Mouse (Mus musculus): ENCODE measurements at regions not wholly inside any gene's neighbourhood (a gene's known extent, or its start where the extent isn't known, plus 50 kb on each side); places are given as distances from the start of the nearest gene placed in this dataset.

DNA sequence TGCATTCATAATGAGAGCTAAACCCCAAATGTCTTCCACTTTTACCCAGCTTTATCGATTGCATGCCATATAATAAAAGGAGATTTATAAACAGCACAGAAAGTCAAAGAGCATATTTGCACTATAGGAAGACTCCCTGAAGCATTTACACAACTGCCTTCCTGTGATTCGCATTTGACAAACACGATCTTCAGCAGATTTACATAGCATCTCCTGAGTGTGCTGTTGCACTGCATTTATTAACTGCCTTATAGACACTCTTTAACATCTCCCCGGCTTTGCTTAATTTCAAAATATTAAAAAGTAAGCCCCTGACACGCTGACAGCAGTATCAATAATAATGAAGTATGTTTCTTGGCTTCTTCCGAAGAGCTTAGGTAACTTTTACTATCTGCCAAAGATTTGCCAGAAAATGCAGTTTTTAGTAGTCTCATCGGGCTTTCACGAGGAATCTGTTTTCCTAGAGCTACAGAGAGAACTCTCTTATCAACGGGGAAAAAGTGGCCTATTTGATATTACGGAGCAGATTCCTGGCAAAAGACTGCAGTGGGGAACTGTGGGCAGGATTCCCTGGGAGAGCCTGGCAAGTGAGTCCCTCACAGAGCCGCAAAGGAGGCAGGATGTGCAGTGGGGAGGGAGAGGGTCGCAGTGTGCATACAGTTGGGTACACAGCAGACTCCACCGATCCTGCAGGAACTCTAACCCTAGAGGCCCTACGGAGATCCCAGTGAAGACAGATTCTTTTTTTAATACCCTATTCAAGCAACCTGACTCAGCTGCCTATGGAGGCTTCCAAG lies 103.6 kb upstream of the 2610001J05Rik start:
- no peak for TF ChIP-seq CTCF (IDR thresholded peaks at IDR 0.05; ENCODE audit: extremely low read depth, insufficient read depth, low read length)
- TF ChIP-seq POLR2A (IDR thresholded peaks at IDR 0.05; ENCODE audit: extremely low read depth, insufficient read depth, low read length), result no peak

Data from cortical plate, adult 2 months (tissue).